Mouse (Mus musculus) liver, adult 2 months (tissue): ENCODE data around the gene Mrm3.

Experiments used
- CTCF ChIP-seq: fragments of 200-500 bp; IDR thresholded peaks from 2 replicates; pipeline ENCODE4 v1.5.1; 2011; ENCODE audit warnings: low read depth, low read length, control low read depth
- POLR2A ChIP-seq: fragments of 200-500 bp; IDR thresholded peaks from 2 replicates; pipeline ENCODE4 v1.6.1; 2011; ENCODE audit warnings: low read length, control low read depth; ENCODE audit not compliant: insufficient read depth; ENCODE audit errors: extremely low read depth

GRCm38 (mm10) chr11:76252036-76252435 is 8.5 kb downstream of the Mrm3 start:
- TF ChIP-seq POLR2A, result no peak
- no peak for TF ChIP-seq CTCF
